Mouse (Mus musculus): ENCODE data around the gene Mark1. TPM values are rescaled to one million over a fixed set of nuclear protein-coding genes. Genes with fewer than 3 reads are reported as not detected.

Gene Mark1
- polyA plus RNA-seq, 1 experiment from 2014 or later, result 2.4 TPM

- Histone ChIP-seq H3K9me3 (ENCODE audit: control insufficient read depth, low read length) (no peaks in the 10 kb centered on the region), H3K4me2 (replicated peaks; ENCODE audit: low read depth, low read length) (peak overlapping the region; percentile 87), H3K36me3 (ENCODE audit: control insufficient read depth, insufficient read depth, low read length) (no peaks in the 10 kb centered on the region), H3K4me3 (ENCODE audit: low read length) (peak overlapping the region; percentile 84), H3K4me1 (ENCODE audit: control insufficient read depth, insufficient read depth, low read length) (0 out of 2 replicates have a peak, but pooled peaks cover 5% of the 10 kb centered on the region), H3K27me3 (ENCODE audit: control insufficient read depth, insufficient read depth, low read length) (no peaks in the 10 kb centered on the region), H3K27ac (ENCODE audit: low read depth, low read length) (no peak overlapping the region), H3K9ac (ENCODE audit: low read depth, low read length) (peak overlapping the region; percentile 89)
- 2% methylated on average over 21 of the region's 65 CpGs for WGBS
- peak; percentile 82 for ATAC-seq (ENCODE audit: low FRiP score, low TSS enrichment)
Measured at GRCm38 (mm10) chr1:184999780-185000599, 620 bp upstream of the Mark1 start.

GRCm38 (mm10) chr1:184998631-184999030 lies 739 bp downstream of the Mark1 start:
- 0 out of 2 replicates have a peak, but pooled peaks cover 5% of the 10 kb centered on the region for H3K4me1 ChIP-seq (ENCODE audit: control insufficient read depth, insufficient read depth, low read length)
- no peaks in the 10 kb centered on the region for H3K36me3 ChIP-seq (ENCODE audit: control insufficient read depth, insufficient read depth, low read length)
- WGBS, result 20% methylated on average over 2 of the region's 2 CpGs
- H3K4me3 ChIP-seq (ENCODE audit: low read length), result peak overlapping the region; percentile 84
- H3K27ac ChIP-seq (ENCODE audit: low read depth, low read length), result no peak overlapping the region
- no peaks in the 10 kb centered on the region for H3K9me3 ChIP-seq (ENCODE audit: control insufficient read depth, low read length)
- H3K4me2 ChIP-seq (replicated peaks; ENCODE audit: low read depth, low read length), result peak overlapping the region; percentile 87
- no peak for ATAC-seq (ENCODE audit: low FRiP score, low TSS enrichment)
- peak overlapping the region; percentile 89 for H3K9ac ChIP-seq (ENCODE audit: low read depth, low read length)
- no peaks in the 10 kb centered on the region for H3K27me3 ChIP-seq (ENCODE audit: control insufficient read depth, insufficient read depth, low read length)

- Histone ChIP-seq H3K4me1 (ENCODE audit: control insufficient read depth, insufficient read depth, low read length) (0 out of 2 replicates have a peak, but pooled peaks cover 5% of the 10 kb centered on the region), H3K9ac (ENCODE audit: low read depth, low read length) (no peak overlapping the region), H3K4me2 (replicated peaks; ENCODE audit: low read depth, low read length) (peak overlapping the region; percentile 87; the same call in 1 of the 2 replicates), H3K9me3 (ENCODE audit: control insufficient read depth, low read length) (no peaks in the 10 kb centered on the region), H3K36me3 (ENCODE audit: control insufficient read depth, insufficient read depth, low read length) (no peaks in the 10 kb centered on the region), H3K27ac (ENCODE audit: low read depth, low read length) (no peak overlapping the region), H3K27me3 (ENCODE audit: control insufficient read depth, insufficient read depth, low read length) (no peaks in the 10 kb centered on the region), H3K4me3 (ENCODE audit: low read length) (peak overlapping the region; percentile 4; the same call in 1 of the 2 replicates)
- ATAC-seq (ENCODE audit: low FRiP score, low TSS enrichment), result no peak
- 44% methylated on average over 9 of the region's 9 CpGs for WGBS
Measured at GRCm38 (mm10) chr1:184998161-184998560, 1.2 kb downstream of the Mark1 start.

GRCm38 (mm10) chr1:184997466-184997865 lies 1.9 kb downstream of the Mark1 start:
- Histone ChIP-seq H3K4me3 (ENCODE audit: low read length) (no peak overlapping the region), H3K27ac (ENCODE audit: low read depth, low read length) (no peak overlapping the region), H3K4me1 (ENCODE audit: control insufficient read depth, insufficient read depth, low read length) (0 out of 2 replicates have a peak, but pooled peaks cover 5% of the 10 kb centered on the region), H3K4me2 (replicated peaks; ENCODE audit: low read depth, low read length) (no peak overlapping the region), H3K27me3 (ENCODE audit: control insufficient read depth, insufficient read depth, low read length) (no peaks in the 10 kb centered on the region), H3K9ac (ENCODE audit: low read depth, low read length) (no peak overlapping the region), H3K9me3 (ENCODE audit: control insufficient read depth, low read length) (no peaks in the 10 kb centered on the region), H3K36me3 (ENCODE audit: control insufficient read depth, insufficient read depth, low read length) (no peaks in the 10 kb centered on the region)
- no peak for ATAC-seq (ENCODE audit: low FRiP score, low TSS enrichment)
- 70% methylated on average over 11 of the region's 11 CpGs for whole genome bisulfite sequencing

GRCm38 (mm10) chr1:184995335-184995734 lies 4.0 kb downstream of the Mark1 start:
- Histone ChIP-seq H3K27me3 (ENCODE audit: control insufficient read depth, insufficient read depth, low read length) (no peaks in the 10 kb centered on the region), H3K9ac (ENCODE audit: low read depth, low read length) (no peak overlapping the region), H3K9me3 (ENCODE audit: control insufficient read depth, low read length) (no peaks in the 10 kb centered on the region), H3K4me3 (ENCODE audit: low read length) (no peak overlapping the region), H3K36me3 (ENCODE audit: control insufficient read depth, insufficient read depth, low read length) (no peaks in the 10 kb centered on the region), H3K4me2 (replicated peaks; ENCODE audit: low read depth, low read length) (no peak overlapping the region), H3K4me1 (ENCODE audit: control insufficient read depth, insufficient read depth, low read length) (0 out of 2 replicates have a peak, but pooled peaks cover 5% of the 10 kb centered on the region), H3K27ac (ENCODE audit: low read depth, low read length) (no peak overlapping the region)
- no peak for ATAC-seq (ENCODE audit: low FRiP score, low TSS enrichment)
- WGBS, result 79% methylated on average over 4 of the region's 4 CpGs

- WGBS, result 94% methylated on average over 10 of the region's 10 CpGs
Measured at GRCm38 (mm10) chr1:184991191-184991590, 8.2 kb downstream of the Mark1 start.

GRCm38 (mm10) chr1:184986748-184987147 lies 12.6 kb downstream of the Mark1 start:
- H3K27ac ChIP-seq (ENCODE audit: low read depth, low read length), result no peak overlapping the region
- 76% methylated on average over 2 of the region's 2 CpGs for WGBS
- no peaks in the 10 kb centered on the region for H3K9me3 ChIP-seq (ENCODE audit: control insufficient read depth, low read length)
- H3K4me1 ChIP-seq (ENCODE audit: control insufficient read depth, insufficient read depth, low read length), result no peaks in the 10 kb centered on the region
- H3K36me3 ChIP-seq (ENCODE audit: control insufficient read depth, insufficient read depth, low read length), result no peaks in the 10 kb centered on the region
- no peak for ATAC-seq (ENCODE audit: low FRiP score, low TSS enrichment)
- H3K4me3 ChIP-seq (ENCODE audit: low read length), result no peak overlapping the region
- no peak overlapping the region for H3K4me2 ChIP-seq (replicated peaks; ENCODE audit: low read depth, low read length)
- no peaks in the 10 kb centered on the region for H3K27me3 ChIP-seq (ENCODE audit: control insufficient read depth, insufficient read depth, low read length)
- no peak overlapping the region for H3K9ac ChIP-seq (ENCODE audit: low read depth, low read length)

More at GRCm38 (mm10) chr1:184991191-184991590, 8.2 kb downstream of the Mark1 start:
- Histone ChIP-seq H3K27me3 (ENCODE audit: control insufficient read depth, insufficient read depth, low read length) (no peaks in the 10 kb centered on the region), H3K9ac (ENCODE audit: low read depth, low read length) (no peak overlapping the region), H3K4me3 (ENCODE audit: low read length) (no peak overlapping the region), H3K27ac (ENCODE audit: low read depth, low read length) (no peak overlapping the region), H3K36me3 (ENCODE audit: control insufficient read depth, insufficient read depth, low read length) (no peaks in the 10 kb centered on the region), H3K4me2 (replicated peaks; ENCODE audit: low read depth, low read length) (no peak overlapping the region), H3K4me1 (ENCODE audit: control insufficient read depth, insufficient read depth, low read length) (no peaks in the 10 kb centered on the region), H3K9me3 (ENCODE audit: control insufficient read depth, low read length) (no peaks in the 10 kb centered on the region)
- ATAC-seq (ENCODE audit: low FRiP score, low TSS enrichment), result no peak

GRCm38 (mm10) chr1:184984723-184985122 lies 14.6 kb downstream of the Mark1 start:
- ATAC-seq (ENCODE audit: low FRiP score, low TSS enrichment), result no peak
- Histone ChIP-seq H3K9me3 (ENCODE audit: control insufficient read depth, low read length) (no peaks in the 10 kb centered on the region), H3K4me2 (replicated peaks; ENCODE audit: low read depth, low read length) (no peak overlapping the region), H3K9ac (ENCODE audit: low read depth, low read length) (no peak overlapping the region), H3K4me3 (ENCODE audit: low read length) (no peak overlapping the region), H3K4me1 (ENCODE audit: control insufficient read depth, insufficient read depth, low read length) (no peaks in the 10 kb centered on the region), H3K27ac (ENCODE audit: low read depth, low read length) (no peak overlapping the region), H3K27me3 (ENCODE audit: control insufficient read depth, insufficient read depth, low read length) (no peaks in the 10 kb centered on the region), H3K36me3 (ENCODE audit: control insufficient read depth, insufficient read depth, low read length) (no peaks in the 10 kb centered on the region)
- 92% methylated on average over 2 of the region's 2 CpGs for WGBS

GRCm38 (mm10) chr1:184983751-184984150 lies 15.6 kb downstream of the Mark1 start:
- WGBS, result 47% methylated on average over 3 of the region's 3 CpGs
- H3K9me3 ChIP-seq (ENCODE audit: control insufficient read depth, low read length), result no peaks in the 10 kb centered on the region
- no peak overlapping the region for H3K9ac ChIP-seq (ENCODE audit: low read depth, low read length)
- no peaks in the 10 kb centered on the region for H3K36me3 ChIP-seq (ENCODE audit: control insufficient read depth, insufficient read depth, low read length)
- no peak overlapping the region for H3K4me3 ChIP-seq (ENCODE audit: low read length)
- H3K4me2 ChIP-seq (replicated peaks; ENCODE audit: low read depth, low read length), result no peak overlapping the region
- no peaks in the 10 kb centered on the region for H3K4me1 ChIP-seq (ENCODE audit: control insufficient read depth, insufficient read depth, low read length)
- H3K27ac ChIP-seq (ENCODE audit: low read depth, low read length), result no peak overlapping the region
- no peak for ATAC-seq (ENCODE audit: low FRiP score, low TSS enrichment)
- no peaks in the 10 kb centered on the region for H3K27me3 ChIP-seq (ENCODE audit: control insufficient read depth, insufficient read depth, low read length)

Data from kidney, embryonic 14.5 days (tissue).